Mouse (Mus musculus): ENCODE results near the gene Slc9a1. TPM values are rescaled to one million over a fixed set of nuclear protein-coding genes. Genes with fewer than 3 reads are reported as not detected.
A peak's percentile ranks its signal among the peaks of the same experiment; 100 is the strongest.

The Slc9a1 gene
- total RNA-seq, 2 experiments from 2014 or later = 59.1 to 63.4 TPM

DNA sequence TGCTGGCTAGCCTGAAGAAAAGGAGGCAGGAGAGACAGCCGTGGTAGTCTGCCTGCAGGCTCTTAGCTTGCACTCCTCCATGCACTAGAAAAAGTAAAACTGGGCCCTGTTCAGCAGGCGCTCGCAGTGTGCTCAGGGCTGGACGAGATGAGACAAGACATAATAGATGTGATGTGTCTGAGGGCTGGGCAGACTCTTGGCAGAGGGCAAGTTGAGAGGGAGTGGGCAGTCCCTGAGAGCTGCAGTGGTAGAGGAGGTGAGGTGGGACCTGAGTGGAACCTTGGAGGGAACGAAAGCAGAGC lies 9.5 kb downstream of the Slc9a1 start:
- Histone ChIP-seq H3K4me3 (no peak overlapping the region), H3K27ac (peak overlapping the region; percentile 77)
- no peak for TF ChIP-seq CTCF (conservative IDR thresholded peaks at IDR 0.05)
- no peak for DNase-seq (ENCODE audit: low spot score in 2 of 2)

GRCm38 (mm10) chr4:133379861-133380260 lies 10.4 kb downstream of the Slc9a1 start:
- 0 out of 2 replicates have a peak overlapping the region, but pooled peaks have one; percentile 6 for H3K27ac ChIP-seq
- H3K4me3 ChIP-seq = no peak overlapping the region
- no peak for DNase-seq (ENCODE audit: low spot score in 2 of 2)
- no peak for TF ChIP-seq CTCF (conservative IDR thresholded peaks at IDR 0.05)

DNA sequence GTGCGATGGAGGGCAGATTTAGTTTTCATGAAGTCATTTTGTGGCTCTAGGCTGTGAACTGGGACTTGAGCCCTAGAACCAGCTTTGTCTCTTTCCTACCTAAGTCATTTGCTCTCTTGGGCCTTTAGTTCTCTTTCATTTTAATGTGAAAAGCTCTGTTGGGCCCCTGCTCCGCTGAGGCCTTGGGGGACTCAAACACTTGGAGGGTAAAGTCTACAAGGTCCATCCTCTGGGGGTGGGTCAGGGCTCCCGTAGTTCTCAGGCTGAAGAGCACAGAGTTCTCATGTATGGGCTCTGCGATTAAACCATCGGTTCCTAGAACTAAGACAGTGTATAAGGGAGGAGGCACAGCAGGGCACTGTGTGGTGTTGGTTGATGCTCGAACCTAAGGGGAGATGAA lies 11.0 kb downstream of the Slc9a1 start:
- no peak for TF ChIP-seq CTCF (conservative IDR thresholded peaks at IDR 0.05)
- H3K4me3 ChIP-seq = no peak overlapping the region
- DNase-seq (ENCODE audit: low spot score in 2 of 2) = no peak
- peak overlapping the region; percentile 6; the same call in 1 of the 2 replicates for H3K27ac ChIP-seq

GRCm38 (mm10) chr4:133381141-133381540 lies 11.6 kb downstream of the Slc9a1 start:
- TF ChIP-seq CTCF (conservative IDR thresholded peaks at IDR 0.05) = no peak
- no peak overlapping the region for H3K4me3 ChIP-seq
- DNase-seq (ENCODE audit: low spot score in 2 of 2) = no peak

DNA sequence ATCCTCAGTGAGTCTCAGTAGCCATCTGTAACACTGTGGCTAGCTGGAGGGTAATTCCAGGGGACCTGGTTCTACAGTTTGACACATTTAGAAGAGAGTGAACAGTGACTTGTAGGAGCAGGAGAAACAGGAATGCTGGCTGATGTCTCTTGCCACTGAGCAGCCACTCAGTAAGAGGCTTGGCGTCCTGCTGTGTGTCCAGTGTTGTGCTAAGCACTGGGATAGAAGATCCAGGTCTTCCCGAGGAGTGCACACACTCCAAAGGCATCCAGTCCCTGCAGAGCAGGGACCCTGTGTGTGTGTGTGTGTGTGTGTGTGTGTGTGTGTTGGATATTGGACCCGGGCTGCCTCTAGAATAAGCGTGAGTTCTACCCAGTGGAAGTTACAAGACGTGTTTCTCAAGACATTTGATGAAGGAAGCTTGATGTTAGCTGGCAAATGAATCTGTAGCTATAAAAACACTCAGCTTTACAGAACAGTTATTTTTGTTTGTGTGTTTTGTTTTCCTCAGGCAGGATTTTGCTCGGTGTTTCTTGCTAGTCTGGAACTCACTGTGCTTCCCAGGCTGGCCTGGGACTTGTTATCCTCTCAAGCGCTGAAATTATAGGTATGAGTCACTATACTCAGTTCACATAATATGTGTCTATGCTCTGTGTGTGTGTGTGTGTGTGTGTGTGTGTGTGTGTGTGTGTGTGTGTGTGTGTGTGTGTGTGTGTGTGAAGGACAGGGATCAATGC lies 16.7 kb downstream of the Slc9a1 start:
- H3K27ac ChIP-seq = peak overlapping the region; percentile 28; the same call in 1 of the 2 replicates
- no peak overlapping the region for H3K4me3 ChIP-seq
- DNase-seq (ENCODE audit: low spot score in 2 of 2) = no peak
- no peak for TF ChIP-seq CTCF (conservative IDR thresholded peaks at IDR 0.05)

More at GRCm38 (mm10) chr4:133381141-133381540, 11.6 kb downstream of the Slc9a1 start:
- peak overlapping the region; percentile 6; the same call in 1 of the 2 replicates for H3K27ac ChIP-seq

- no peak overlapping the region for H3K27ac ChIP-seq
- no peak overlapping the region for H3K4me3 ChIP-seq
- DNase-seq (ENCODE audit: low spot score in 2 of 2) = no peak
- TF ChIP-seq CTCF (conservative IDR thresholded peaks at IDR 0.05) = no peak
Measured at GRCm38 (mm10) chr4:133387053-133387452, 17.5 kb downstream of the Slc9a1 start.

DNA sequence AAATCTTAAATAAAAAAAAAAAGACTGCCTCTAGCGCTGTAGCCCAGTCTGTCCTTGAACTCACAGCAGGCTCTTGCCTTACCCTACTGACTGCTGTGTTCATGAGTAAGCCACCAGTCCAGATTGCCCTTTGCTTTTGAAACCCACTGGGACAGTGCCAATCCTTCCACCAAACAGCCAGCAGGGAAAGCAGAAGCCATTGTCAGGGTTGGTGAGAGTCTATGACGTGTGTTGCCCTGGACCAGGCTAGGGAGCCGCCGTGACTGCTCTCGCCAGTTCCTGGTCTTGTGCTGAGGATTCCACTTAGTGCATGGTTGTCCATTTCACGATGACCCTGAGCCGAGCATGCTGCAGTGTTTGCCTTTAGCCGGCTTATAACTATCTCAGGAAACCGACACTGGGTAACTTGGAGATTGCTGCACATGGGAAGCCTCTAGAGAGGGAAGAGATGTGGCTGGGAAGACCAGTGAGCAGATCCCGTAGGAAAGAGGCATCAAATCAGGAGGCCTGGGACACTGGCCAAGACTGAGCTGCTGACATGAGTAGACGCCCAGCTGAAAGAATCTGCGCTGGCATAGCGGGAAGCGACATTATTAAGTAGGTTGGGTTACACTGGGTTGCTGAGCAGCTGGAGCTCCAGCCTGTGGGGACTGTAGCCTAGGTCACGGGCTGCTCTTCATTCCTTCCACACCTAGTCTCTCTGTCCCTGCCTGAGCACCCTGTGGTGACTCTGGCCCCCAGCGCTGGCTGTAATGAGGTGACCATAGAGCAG lies 19.5 kb downstream of the Slc9a1 start:
- H3K4me3 ChIP-seq = no peak overlapping the region
- TF ChIP-seq CTCF (conservative IDR thresholded peaks at IDR 0.05) = no peak
- H3K27ac ChIP-seq = peak overlapping the region; percentile 87; the same call in 1 of the 2 replicates
- DNase-seq (ENCODE audit: low spot score in 2 of 2) = no peak

DNA sequence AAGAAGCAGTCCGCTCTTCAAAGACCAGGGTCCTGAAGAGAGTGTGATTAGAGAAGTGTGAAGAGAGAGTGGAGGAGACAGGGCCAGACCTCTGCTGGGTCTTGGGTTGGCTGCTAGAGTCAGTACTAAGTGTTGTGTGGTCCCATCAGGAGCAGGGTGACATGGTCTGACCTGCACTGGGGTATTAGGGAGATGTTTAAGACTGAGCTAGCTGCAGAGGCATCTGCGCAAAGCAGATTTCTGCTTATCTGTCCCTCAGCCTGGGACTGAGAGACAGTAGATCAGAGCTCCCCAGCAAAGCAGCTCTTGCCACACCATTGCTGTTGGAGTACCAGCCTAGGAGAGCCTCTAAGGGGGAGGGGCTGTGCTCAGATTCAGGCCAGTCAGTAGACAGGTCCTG lies 20.5 kb downstream of the Slc9a1 start:
- Histone ChIP-seq H3K4me3 (no peak overlapping the region), H3K27ac (peak overlapping the region; percentile 87)
- DNase-seq (ENCODE audit: low spot score in 2 of 2) = no peak
- no peak for TF ChIP-seq CTCF (conservative IDR thresholded peaks at IDR 0.05)

GRCm38 (mm10) chr4:133390585-133390984 lies 21.1 kb downstream of the Slc9a1 start:
- peak overlapping the region; percentile 87 for H3K27ac ChIP-seq
- H3K4me3 ChIP-seq = no peak overlapping the region
- no peak for TF ChIP-seq CTCF (conservative IDR thresholded peaks at IDR 0.05)
- DNase-seq (ENCODE audit: low spot score in 2 of 2) = no peak

GRCm38 (mm10) chr4:133391185-133392040 lies 21.9 kb downstream of the Slc9a1 start:
- Histone ChIP-seq H3K27ac (peak overlapping the region; percentile 87), H3K4me3 (no peak overlapping the region; the same call in 1 of the 2 replicates)
- peak; percentile 51 to 84 for DNase-seq (ENCODE audit: low spot score in 2 of 2)
- no peak for TF ChIP-seq CTCF (conservative IDR thresholded peaks at IDR 0.05)

DNA sequence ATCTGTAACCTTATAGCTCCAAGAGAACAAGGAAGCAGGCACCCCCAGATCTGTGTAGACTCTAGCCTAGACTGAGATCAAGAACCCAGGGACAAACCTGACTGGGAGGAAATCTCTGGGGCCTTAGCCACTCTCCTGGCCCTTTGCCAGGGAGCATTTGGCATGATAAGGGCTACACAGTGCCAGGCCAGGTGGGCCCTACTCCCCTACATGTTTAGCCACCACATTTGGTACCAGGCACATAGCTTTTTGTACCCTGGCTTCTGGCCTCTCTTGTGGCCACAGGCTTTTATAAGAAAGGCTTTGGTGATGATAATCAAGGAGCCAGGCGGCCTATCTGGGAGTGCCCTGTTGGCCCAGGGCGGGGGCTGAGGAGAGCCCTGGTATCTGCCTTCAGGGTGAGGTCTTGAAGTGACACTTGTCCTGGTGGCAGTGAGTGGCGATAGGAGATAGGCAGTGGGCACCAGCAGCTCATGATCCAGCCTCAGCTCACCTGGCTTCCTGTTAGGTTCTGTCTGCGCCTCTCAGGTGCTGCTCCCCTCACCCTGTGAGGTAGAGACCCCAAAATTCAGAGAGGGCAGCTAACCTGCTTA lies 25.6 kb downstream of the Slc9a1 start:
- DNase-seq (ENCODE audit: low spot score in 2 of 2) = no peak
- no peak for TF ChIP-seq CTCF (conservative IDR thresholded peaks at IDR 0.05)
- Histone ChIP-seq H3K27ac (peak overlapping the region; percentile 76), H3K4me3 (no peak overlapping the region)

DNA sequence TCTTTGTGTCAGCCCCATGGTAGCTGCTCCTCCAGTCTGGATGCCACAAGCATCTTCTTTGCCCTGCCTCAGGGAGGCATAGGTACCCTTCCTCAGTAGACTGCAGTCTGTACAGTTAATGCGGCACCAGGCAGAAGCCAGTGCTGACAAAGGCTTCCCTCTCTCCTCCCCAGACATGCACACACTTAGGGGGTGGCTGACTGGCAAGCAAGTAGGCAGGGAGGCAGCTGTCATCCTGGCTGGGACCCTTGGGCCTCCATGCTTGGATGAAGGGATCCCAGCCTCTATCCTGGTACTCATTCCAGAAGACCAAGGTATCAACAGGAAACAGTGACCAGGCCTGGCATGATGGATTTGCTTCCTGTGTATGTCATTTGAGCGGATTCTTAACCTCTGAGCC lies 26.6 kb downstream of the Slc9a1 start:
- DNase-seq (ENCODE audit: low spot score in 2 of 2) = no peak
- peak overlapping the region; percentile 76 for H3K27ac ChIP-seq
- no peak overlapping the region for H3K4me3 ChIP-seq
- no peak for TF ChIP-seq CTCF (conservative IDR thresholded peaks at IDR 0.05)
